Mouse (Mus musculus) heart, embryonic 16.5 days (tissue): ENCODE measurements around the gene Pak4. TPM values are rescaled to one million over a fixed set of nuclear protein-coding genes. Genes with fewer than 3 reads are reported as not detected.
"Not testable (repeated sequence)": the region's sequence is repeated elsewhere in the genome, so short reads cannot be mapped to it uniquely, and the experiment has no call there.

Source experiments
- ATAC-seq: fragments of 200-750 bp; cut with Nextera tagmentation; replicated peaks from 2 replicates; pipeline ENCODE4 v1.8.0; 2017; ENCODE audit warnings: moderate number of reproducible peaks; ENCODE audit not compliant: insufficient read depth, low FRiP score; ENCODE audit errors: extremely low read depth
- H3K27ac ChIP-seq: fragments of 300-500 bp; sonication (generic); 2 replicates; pipeline ENCODE4 v1.5.1; 2014; ENCODE audit warnings: mild to moderate bottlenecking, low read length, control low read depth, moderate library complexity
- H3K27me3 ChIP-seq: fragments of 300-500 bp; sonication (generic); 2 replicates; pipeline ENCODE4 v1.6.1; 2014; ENCODE audit warnings: low read length, mixed read lengths; ENCODE audit not compliant: control insufficient read depth, insufficient read depth
- H3K36me3 ChIP-seq: fragments of 300-500 bp; sonication (generic); 2 replicates; pipeline ENCODE4 v1.6.1; 2014; ENCODE audit not compliant: control insufficient read depth, insufficient read depth
- H3K4me1 ChIP-seq: fragments of 300-500 bp; sonication (generic); 2 replicates; pipeline ENCODE4 v1.6.1; 2014; ENCODE audit warnings: low read length, mixed read lengths; ENCODE audit not compliant: control insufficient read depth, insufficient read depth
- H3K4me2 ChIP-seq: fragments of 300-500 bp; sonication (generic); 2 replicates; pipeline ENCODE4 v1.6.1; 2014; ENCODE audit warnings: low read depth, mild to moderate bottlenecking, control low read depth, low read length
- H3K4me3 ChIP-seq: fragments of 300-500 bp; sonication (generic); 2 replicates; pipeline ENCODE4 v1.5.1; 2014; ENCODE audit warnings: mild to moderate bottlenecking, control low read depth, low read length
- H3K9ac ChIP-seq: fragments of 300-500 bp; sonication (generic); 2 replicates; pipeline ENCODE4 v1.6.1; 2014; ENCODE audit warnings: low read length, control low read depth
- H3K9me3 ChIP-seq: fragments of 300-500 bp; sonication (generic); replicated peaks from 2 replicates; pipeline ENCODE4 v1.6.1; 2016; ENCODE audit warnings: low read length; ENCODE audit not compliant: control insufficient read depth
- WGBS: fragments of 180-500 bp; shearing (Covaris S2); extraction: QIAGEN DNeasy Blood & Tissue Kit; methylation state at CpG from one replicate; pipeline ENCODE4 v1.1.7; 2014; 5-methylcytosine and 5-hydroxymethylcytosine counted together
- microRNA-seq: library from miRNA; unstranded; fragments of <30 nt; microRNA quantifications from one replicate; pipeline ENCODE4, GENCODE M21; 2017
- polyA plus RNA-seq: library from polyadenylated mRNA; unstranded; fragments of >200 nt; fragmentation: Nextera tagmentation; extraction: Ambion mirVana; gene quantifications from 2 replicates; pipeline ENCODE4 v1.2.1, GENCODE M21; 2015

The Pak4 gene
- polyA plus RNA-seq, 1 experiment from 2014 or later = 25.1 TPM

GRCm38 (mm10) chr7:28510405-28510974, 87.5 kb downstream of the Pak4 start, which contains the start of gene Ifnl2:
Gene Ifnl2 (minus strand): TSS chr7:28510455.
- not testable (repeated sequence) for H3K4me3 ChIP-seq, H3K4me1 ChIP-seq, H3K4me2 ChIP-seq, ATAC-seq, H3K27ac ChIP-seq, H3K9ac ChIP-seq, H3K27me3 ChIP-seq, H3K36me3 ChIP-seq, H3K9me3 ChIP-seq
- WGBS = 63% methylated on average over 8 of the region's 8 CpGs

- H3K4me3 ChIP-seq, H3K27ac ChIP-seq, H3K27me3 ChIP-seq, H3K4me2 ChIP-seq, H3K9ac ChIP-seq, H3K36me3 ChIP-seq, ATAC-seq, H3K4me1 ChIP-seq, H3K9me3 ChIP-seq: not testable (repeated sequence)
- no CpG with 5 or more reads among the region's 2 CpGs for WGBS
Measured at GRCm38 (mm10) chr7:28509121-28509520, 88.9 kb downstream of the Pak4 start.

Small RNA genes within 50 kb of the gene (microRNA-seq; reads per million reads assigned to microRNA genes)
- gene Mir7049 = not detected

Other genes with a start within 250 kb of the Pak4 start
- 506 and 555 TPM in 2 replicates for gene Rps16, start 247.5 kb downstream of the Pak4 start, polyA plus RNA-seq
- gene Plekhg2, start 225.6 kb downstream of the Pak4 start, polyA plus RNA-seq = 35.8 and 41.8 TPM in 2 replicates
- 15.4 and 18.5 TPM in 2 replicates for gene Zfp36, start 217.9 kb downstream of the Pak4 start, polyA plus RNA-seq
- 41.3 and 50.1 TPM in 2 replicates for gene Med29, start 205.5 kb downstream of the Pak4 start, polyA plus RNA-seq
- 78.9 and 79.9 TPM in 2 replicates for gene Paf1, start 205.2 kb downstream of the Pak4 start, polyA plus RNA-seq
- 17.9 and 32.7 TPM in 2 replicates for gene Gmfg, start 160.7 kb downstream of the Pak4 start, polyA plus RNA-seq
- gene Lrfn1, start 146.2 kb downstream of the Pak4 start, polyA plus RNA-seq = 0.72 and 0.80 TPM in 2 replicates
- gene Ifnl2, start 87.7 kb downstream of the Pak4 start, polyA plus RNA-seq = not detected in 2 replicates
- not detected in 2 replicates for gene Ifnl3, start 75.3 kb downstream of the Pak4 start, polyA plus RNA-seq
- not detected in 2 replicates for gene Sycn, start 57.3 kb downstream of the Pak4 start, polyA plus RNA-seq
- not detected in 2 replicates for gene Nccrp1, start 50.9 kb downstream of the Pak4 start, polyA plus RNA-seq
- 16.0 and 20.6 TPM in 2 replicates for gene Samd4b, start within 50 bp of the Pak4 start, polyA plus RNA-seq
- not detected in 2 replicates for gene Acp7, start 33.1 kb upstream of the Pak4 start, polyA plus RNA-seq
- gene Fbxo27, start 94.7 kb upstream of the Pak4 start, polyA plus RNA-seq = 3.6 TPM in 2 replicates
- gene Fbxo17, start 118.6 kb upstream of the Pak4 start, polyA plus RNA-seq = 6.7 and 7.5 TPM in 2 replicates
- gene Mrps12, start 143.6 kb upstream of the Pak4 start, polyA plus RNA-seq = 122 TPM in 2 replicates
- 20.8 and 21.4 TPM in 2 replicates for gene Sars2, start 143.8 kb upstream of the Pak4 start, polyA plus RNA-seq
- not detected in 2 replicates for gene Ccer2, start 158.0 kb upstream of the Pak4 start, polyA plus RNA-seq
- 60.4 and 65.1 TPM in 2 replicates for gene Sirt2, start 168.6 kb upstream of the Pak4 start, polyA plus RNA-seq
- 34.7 and 41.0 TPM in 2 replicates for gene Nfkbib, start 169.3 kb upstream of the Pak4 start, polyA plus RNA-seq
- 5.8 and 11.1 TPM in 2 replicates for gene Rinl, start 190.8 kb upstream of the Pak4 start, polyA plus RNA-seq
- 135 and 139 TPM in 2 replicates for gene Hnrnpl, start 210.4 kb upstream of the Pak4 start, polyA plus RNA-seq
- gene Ech1, start 227.0 kb upstream of the Pak4 start, polyA plus RNA-seq = 281 and 288 TPM in 2 replicates
- 12.3 and 17.4 TPM in 2 replicates for gene Lgals4, start 235.7 kb upstream of the Pak4 start, polyA plus RNA-seq